In genomic region chr10:19321781-19322180, GRCm38 (mm10) we compare ENCODE assay signal across 27 mouse cellular contexts. TPM values are rescaled to one million over a fixed set of nuclear protein-coding genes. Genes with fewer than 3 reads are reported as not detected.
A peak's percentile ranks its signal among the peaks of the same experiment; 100 is the strongest.
DNase-seq lines count a peak whose midpoint lies in the region; ATAC-seq and TF ChIP-seq lines count a peak whose summit lies in the region.
"Had no signal": no experiment of that assay in that cellular context is flagged by ENCODE, and none has a peak within 500 bp of the region (broad histone marks: within the 10 kb centered on the region; RNA-seq: fewer than 3 reads in every experiment).

No protein-coding gene starts in this region.

- DNase-seq in R1 (ENCODE audit: low read depth, low spot score): peak; percentile 10
- DNase-seq in thymus, postnatal 25 days: peak; percentile 81
- DNase-seq in urinary bladder, postnatal 14 days (ENCODE audit: low spot score): no peak
- DNase-seq in layer of hippocampus, postnatal 25 days (ENCODE audit: extremely low spot score in 1 of 2, low spot score in 1 of 2): no peak
- DNase-seq in layer of hippocampus, adult 11-12 months (ENCODE audit: low spot score): no peak
- DNase-seq: adrenal gland, adult 2 months; cerebellum, adult 11 months; cerebellum, postnatal 36 days; gastrocnemius, postnatal 36 days; heart, postnatal 36 days; left cerebral cortex, postnatal 4 days; lung, embryonic 14.5 days; right cerebral cortex, postnatal 25 days had no signal

- H3K4me3 ChIP-seq in intestine, postnatal 0 days (ENCODE audit: low read depth, low read length): no peak overlapping the region
- no peak overlapping the region for H3K4me3 ChIP-seq in intestine, embryonic 16.5 days (ENCODE audit: low read length)
- H3K4me3 ChIP-seq: forebrain, embryonic 12.5 days; neural tube, embryonic 13.5 days had no signal

- no peak overlapping the region for H3K27ac ChIP-seq in intestine, postnatal 0 days (ENCODE audit: low read depth, low read length)
- H3K27ac ChIP-seq in intestine, embryonic 16.5 days (ENCODE audit: low read length): no peak overlapping the region
- H3K27ac ChIP-seq: forebrain, embryonic 12.5 days; hindbrain, postnatal 0 days; neural tube, embryonic 13.5 days had no signal

- no peaks in the 10 kb centered on the region for H3K36me3 ChIP-seq in intestine, postnatal 0 days (ENCODE audit: control insufficient read depth, insufficient read depth)
- H3K36me3 ChIP-seq in intestine, embryonic 16.5 days (ENCODE audit: control insufficient read depth, insufficient read depth, low read length): no peaks in the 10 kb centered on the region
- H3K36me3 ChIP-seq: forebrain, embryonic 12.5 days; G1E; neural tube, embryonic 13.5 days had no signal

- no peaks in the 10 kb centered on the region for H3K4me1 ChIP-seq in intestine, postnatal 0 days (replicated peaks; ENCODE audit: control insufficient read depth, insufficient read depth, low read length)
- H3K4me1 ChIP-seq in intestine, embryonic 16.5 days (ENCODE audit: control insufficient read depth, insufficient read depth, low read length): 0 out of 2 replicates have a peak, but pooled peaks cover 3% of the 10 kb centered on the region

- no peaks in the 10 kb centered on the region for H3K9me3 ChIP-seq in intestine, postnatal 0 days (ENCODE audit: control insufficient read depth)
- no peaks in the 10 kb centered on the region for H3K9me3 ChIP-seq in intestine, embryonic 16.5 days (ENCODE audit: control insufficient read depth, low read length)
- H3K9me3 ChIP-seq: forebrain, embryonic 12.5 days; G1E; neural tube, embryonic 13.5 days had no signal

- no peak for TF ChIP-seq CTCF in intestine, postnatal 0 days (IDR thresholded peaks at IDR 0.05; ENCODE audit: low read depth)

- H3K9ac ChIP-seq in intestine, postnatal 0 days (ENCODE audit: low read depth, low read length): no peak overlapping the region
- H3K9ac ChIP-seq in intestine, embryonic 16.5 days (ENCODE audit: low read depth, low read length): no peak overlapping the region
- H3K9ac ChIP-seq: forebrain, embryonic 12.5 days; lung, embryonic 14.5 days; neural tube, embryonic 13.5 days had no signal

- H3K4me2 ChIP-seq in intestine, postnatal 0 days (replicated peaks; ENCODE audit: low read depth): 0 out of 2 replicates have a peak overlapping the region, but pooled peaks have one; percentile 17
- no peak overlapping the region for H3K4me2 ChIP-seq in intestine, embryonic 16.5 days (ENCODE audit: low read depth, low read length)
- H3K4me2 ChIP-seq: forebrain, embryonic 12.5 days; heart, embryonic 11.5 days; liver, embryonic 11.5 days; lung, embryonic 14.5 days; neural tube, embryonic 13.5 days had no signal

- no peaks in the 10 kb centered on the region for H3K27me3 ChIP-seq in intestine, postnatal 0 days (replicated peaks; ENCODE audit: control insufficient read depth, insufficient read depth, low read length)
- no peaks in the 10 kb centered on the region for H3K27me3 ChIP-seq in intestine, embryonic 16.5 days (replicated peaks; ENCODE audit: control insufficient read depth, insufficient read depth, low read length)

- ATAC-seq in intestine, postnatal 0 days: no peak
- no peak for ATAC-seq in intestine, embryonic 16.5 days
- ATAC-seq in neutrophil, adult 5-6 weeks (ENCODE audit: extremely low read depth, insufficient number of reproducible peaks, low FRiP score, poor library complexity, severe bottlenecking): peak; percentile 55; the same call in 1 of the 2 replicates
- ATAC-seq: hindbrain, postnatal 0 days; midbrain, embryonic 16.5 days had no signal

- WGBS in intestine, postnatal 0 days: 63% methylated on average over 2 of the region's 2 CpGs
- 66% methylated on average over 2 of the region's 2 CpGs for WGBS in intestine, embryonic 16.5 days

RNA-seq across cellular contexts. Expression of gene Olig3, which starts 34.6 kb away (rescaled TPM):
- not detected in 2 replicates for polyA plus RNA-seq in intestine, postnatal 0 days (2015; fragmentation: Nextera tagmentation; extraction: Ambion mirVana)
- not detected in 2 replicates for polyA plus RNA-seq in intestine, embryonic 16.5 days (2015; fragmentation: Nextera tagmentation; extraction: Ambion mirVana)
- not detected in 2 replicates for total RNA-seq in neutrophil, adult 5-6 weeks (2017)
- not detected for total RNA-seq in layer of hippocampus, postnatal 25 days (2021)
- total RNA-seq: adrenal gland, adult 2 months; gastrocnemius, postnatal 36 days; heart, postnatal 36 days; hindbrain, postnatal 0 days; left cerebral cortex, postnatal 4 days; megakaryocyte progenitor cell, adult 5-6 weeks had no signal
- polyA plus RNA-seq: adrenal gland, adult 2 months; frontal cortex, adult 2 months; G1E; kidney, embryonic 14.5 days; large intestine, adult 2 months; liver, embryonic 11.5 days; lung, embryonic 14.5 days had no signal

Comparison
In these comparisons a context has a peak if more than half of its experiments do, and no peak if none do; other contexts are left out.
1. DNase-seq: peak in R1 (single experiment) and thymus, postnatal 25 days (single experiment); none in urinary bladder, postnatal 14 days (single experiment), layer of hippocampus, postnatal 25 days (0 of 2) and layer of hippocampus, adult 11-12 months (single experiment).